Mouse (Mus musculus) G1E-ER4 (cell line): Measurements from ENCODE around the gene Ifna12. TPM values are rescaled to one million over a fixed set of nuclear protein-coding genes. Genes with fewer than 3 reads are reported as not detected.
"Not testable (repeated sequence)": the region's sequence is repeated elsewhere in the genome, so short reads cannot be mapped to it uniquely, and the experiment has no call there.

Experiments
- GATA1 ChIP-seq: IDR thresholded peaks from one replicate; pipeline ENCODE4 v1.8.0; 2012; ENCODE audit warnings: low read length, inconsistent platforms
- polyA plus RNA-seq: library from polyadenylated mRNA; stranded (reverse); fragments of >175 nt; gene quantifications from 2 replicates; pipeline ENCODE4 v1.2.3, GENCODE M21; 2012

Ifna12 gene
- not detected in 2 replicates for polyA plus RNA-seq

DNA sequence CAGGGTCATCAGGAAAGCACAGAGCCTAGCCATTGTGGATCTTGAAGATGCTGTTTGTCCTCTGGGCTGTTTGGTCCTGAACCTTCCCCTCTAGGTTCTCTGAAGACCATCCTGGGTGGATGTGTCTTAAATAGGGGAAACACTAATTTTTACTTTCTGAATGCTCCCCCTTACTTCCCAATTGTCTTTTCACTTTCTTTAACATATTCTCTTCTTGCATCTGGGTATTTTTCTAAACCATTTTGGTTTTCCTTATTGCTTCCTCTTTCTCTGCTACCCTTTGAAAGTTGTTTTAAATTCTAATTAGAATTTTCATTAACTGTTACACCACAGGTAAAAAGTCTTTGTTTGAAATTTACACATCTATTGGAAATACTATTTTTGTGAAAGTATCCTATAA lies at the start of gene Ifna12:
Ifna12 (minus strand) TSS at position 101 of the 400 bp plus-strand sequence.
- no peak for TF ChIP-seq GATA1

DNA sequence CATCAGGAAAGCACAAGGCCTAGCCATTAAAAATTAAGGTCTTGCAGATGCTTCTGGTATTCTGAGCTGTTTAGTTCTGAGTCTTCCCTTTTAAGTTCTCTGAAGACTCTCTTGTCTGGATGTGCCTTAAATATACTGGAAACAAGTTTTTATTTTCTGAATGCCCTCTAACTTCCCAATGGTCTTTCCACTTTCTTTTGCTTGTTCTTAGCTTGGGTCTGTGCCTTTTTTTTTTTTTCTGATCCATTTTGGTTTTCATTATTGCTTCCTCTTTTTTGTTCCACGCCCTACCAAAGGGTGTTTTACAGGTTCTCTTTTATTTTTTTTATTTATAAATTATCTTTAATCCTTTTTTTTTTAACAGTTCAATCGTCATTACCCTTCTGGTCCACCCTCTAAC lies 41.2 kb upstream of the Ifna12 start, which contains the start of gene Ifna13:
Ifna13 (minus strand) TSS at position 101 of the 400 bp plus-strand sequence.
- TF ChIP-seq GATA1, result no peak

DNA sequence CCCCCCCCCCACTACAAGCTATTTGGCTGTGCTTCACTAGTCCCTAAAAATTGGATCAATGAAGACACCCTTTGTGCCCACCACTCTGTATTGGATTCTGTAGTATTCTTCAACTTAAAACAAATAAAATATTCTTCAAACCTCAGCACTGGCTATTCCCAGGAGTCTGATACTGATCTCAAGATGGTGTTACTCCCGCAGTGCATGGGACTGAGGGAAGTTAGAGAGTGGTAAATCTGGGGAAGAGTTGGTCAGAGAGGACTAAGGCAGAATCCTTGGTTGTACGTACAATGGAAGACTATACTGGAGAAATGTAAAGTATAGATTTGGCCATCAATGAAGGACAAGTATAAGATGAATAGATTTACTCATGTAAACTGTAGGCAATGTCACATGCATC lies 39.4 kb upstream of the Ifna12 start:
- no peak for TF ChIP-seq GATA1

DNA sequence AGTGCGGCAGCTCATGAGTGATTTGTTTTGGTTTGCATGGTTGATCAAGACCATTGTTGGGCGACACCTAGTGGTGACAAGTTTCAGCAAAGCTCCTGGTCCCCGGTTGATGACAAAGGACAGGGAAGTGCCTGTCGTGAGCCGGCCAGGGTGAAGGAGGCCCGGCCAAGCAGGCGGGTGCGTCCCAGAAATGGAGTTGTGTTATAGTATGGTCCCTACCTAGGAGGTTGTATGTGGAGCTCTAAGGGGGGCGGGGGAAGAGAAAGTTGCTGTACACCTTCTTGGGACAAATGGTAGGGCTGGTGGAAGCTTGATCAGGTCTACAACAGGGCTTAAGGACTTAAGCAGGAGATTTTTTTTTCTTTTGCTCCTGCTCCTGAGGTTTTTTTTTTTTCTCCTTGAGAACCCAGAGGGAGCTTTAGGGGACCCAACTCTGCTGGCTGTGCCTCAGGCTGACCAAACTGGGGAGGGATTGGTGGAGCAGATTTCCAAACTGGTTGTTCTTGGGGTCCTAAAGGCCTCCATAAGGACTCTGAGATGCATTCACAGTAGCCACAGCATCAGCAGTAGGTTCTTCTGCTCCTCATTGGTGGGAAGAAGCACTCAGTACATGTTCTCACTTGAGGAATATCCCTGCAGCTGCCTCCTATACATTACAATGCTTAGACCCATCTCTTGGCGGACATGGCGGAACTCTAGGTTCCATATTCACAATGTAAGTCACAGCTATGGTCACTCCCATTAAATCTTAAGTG lies 38.1 kb upstream of the Ifna12 start:
- no peak for TF ChIP-seq GATA1

DNA sequence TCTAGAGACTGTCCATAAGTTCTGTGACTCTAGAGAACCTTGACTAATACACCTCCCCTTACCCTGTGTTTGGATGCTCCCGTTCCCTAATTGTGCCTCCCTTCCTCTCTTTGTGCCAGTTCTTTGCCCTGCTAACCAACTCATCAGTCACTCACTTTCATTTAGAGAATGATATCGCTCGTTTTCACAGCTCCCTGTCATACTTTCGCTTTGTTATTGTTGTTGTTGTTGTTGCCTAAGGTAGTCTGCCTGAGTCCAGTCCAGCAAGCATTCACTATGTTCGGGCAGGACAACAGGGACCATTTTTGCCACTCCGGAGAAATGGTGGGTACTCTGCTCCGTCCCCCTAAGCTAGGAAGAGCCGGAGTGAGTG lies 37.5 kb upstream of the Ifna12 start:
- TF ChIP-seq GATA1, result no peak

DNA sequence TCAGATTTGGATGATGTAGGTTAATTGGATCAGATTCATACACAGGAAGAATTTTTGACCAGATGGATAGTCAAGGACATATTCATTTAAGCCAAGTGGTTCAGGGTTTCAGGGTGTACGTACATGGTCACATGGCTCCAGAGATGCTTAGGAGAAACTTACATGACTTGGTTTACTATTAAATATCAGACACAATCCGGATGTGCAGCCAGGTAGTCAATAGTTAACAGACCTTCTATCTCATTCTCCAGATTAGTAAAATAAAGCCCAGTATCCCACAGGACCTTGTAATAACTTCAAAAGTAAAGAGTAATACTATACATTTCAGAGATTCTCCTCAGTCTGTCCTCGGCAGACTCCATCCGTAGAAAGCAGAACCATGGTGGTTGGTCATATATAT lies 31.1 kb upstream of the Ifna12 start, which contains the start of gene C87499:
C87499 (minus strand) TSS at position 101 of the 400 bp plus-strand sequence.
- TF ChIP-seq GATA1, result no peak

DNA sequence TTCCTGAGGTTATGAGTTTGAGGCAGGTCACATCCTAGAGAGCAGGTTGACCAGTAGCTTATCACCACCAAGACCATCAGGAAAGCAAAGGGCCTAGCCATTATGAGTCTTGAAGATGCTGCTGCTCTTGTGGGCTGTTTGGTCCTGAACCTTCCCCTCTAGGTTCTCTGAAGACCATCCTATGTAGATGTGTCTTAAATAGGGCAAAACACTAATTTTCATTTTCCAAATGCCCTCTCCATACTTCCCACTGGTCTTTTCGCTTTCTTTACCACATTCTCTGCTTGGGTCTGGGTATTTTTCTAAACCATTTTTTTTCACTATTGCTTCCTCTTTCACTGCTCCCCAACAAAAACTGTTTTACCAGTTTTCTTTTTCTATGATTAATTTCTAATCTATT lies 10.9 kb downstream of the Ifna12 start, which contains the start of gene Ifna9:
Ifna9 (minus strand) TSS at position 101 of the 400 bp plus-strand sequence.
- no peak for TF ChIP-seq GATA1

DNA sequence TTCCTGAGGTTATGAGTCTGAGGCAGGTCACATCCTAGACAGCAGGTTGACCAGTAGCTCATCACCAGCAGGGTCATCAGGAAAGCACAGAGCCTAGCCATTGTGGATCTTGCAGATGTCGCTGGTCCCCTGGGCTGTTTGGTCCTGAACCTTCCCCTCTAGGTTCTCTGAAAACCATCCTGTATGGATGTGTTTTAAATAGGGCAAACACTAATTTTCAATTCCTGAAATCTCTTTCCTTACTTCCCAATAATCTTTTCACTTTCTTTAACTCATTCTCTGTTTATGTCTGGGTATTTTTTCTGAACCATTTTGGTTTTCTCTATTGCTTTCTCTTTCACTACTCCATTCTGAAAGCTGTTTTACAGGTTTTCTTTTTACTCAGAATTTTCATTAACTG lies 31.5 kb downstream of the Ifna12 start, which contains the start of gene Ifna14:
Ifna14 (minus strand) TSS at position 101 of the 400 bp plus-strand sequence.
- no peak for TF ChIP-seq GATA1

DNA sequence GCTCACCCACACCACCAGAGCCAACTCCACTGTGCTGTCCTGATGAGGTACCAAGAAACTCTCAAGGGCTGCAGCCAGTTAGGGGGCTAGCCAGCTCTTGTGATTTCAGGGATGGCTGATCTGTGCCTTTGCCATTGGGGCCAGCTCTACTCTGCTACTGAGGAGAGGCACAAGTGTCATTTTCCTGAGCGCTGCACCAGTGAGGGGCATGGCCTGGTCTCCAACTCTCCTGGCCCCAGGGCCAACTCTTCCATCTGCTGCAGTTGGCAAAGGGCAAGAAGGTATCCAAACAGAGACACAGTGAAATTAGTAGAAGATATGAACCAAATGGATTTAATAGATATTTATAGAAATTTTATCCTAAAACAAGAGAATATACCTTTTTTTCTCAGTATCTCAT lies 41.4 kb downstream of the Ifna12 start:
- no peak for TF ChIP-seq GATA1

DNA sequence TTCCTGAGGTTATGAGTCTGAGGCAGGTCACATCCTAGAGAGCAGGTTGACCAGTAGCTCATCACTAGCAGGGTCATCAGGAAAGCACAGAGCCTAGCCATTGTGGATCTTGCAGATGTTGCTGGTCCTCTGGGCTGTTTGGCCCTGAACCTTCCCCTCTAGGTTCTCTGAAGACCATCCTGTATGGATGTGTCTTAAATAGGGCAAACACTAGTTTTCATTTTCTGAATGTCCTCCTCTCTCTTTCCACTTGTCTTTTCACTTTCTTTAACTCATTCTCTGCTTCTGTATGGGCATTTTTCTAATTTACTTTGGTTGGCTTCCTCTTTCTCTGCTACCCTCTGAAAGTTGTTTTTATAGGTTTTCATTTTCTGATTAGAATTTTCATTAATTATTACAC lies 45.0 kb downstream of the Ifna12 start, which contains the start of gene Ifna15:
Ifna15 (minus strand) TSS at position 101 of the 400 bp plus-strand sequence.
- TF ChIP-seq GATA1, result not testable (repeated sequence)

Other genes with a start within 250 kb of the Ifna12 start
- gene Hacd4, start 164.4 kb downstream of the Ifna12 start, polyA plus RNA-seq, result not detected in 2 replicates
- gene Ifnb1, start 80.6 kb downstream of the Ifna12 start, polyA plus RNA-seq, result not detected in 2 replicates
- gene Ifna15, start 45.1 kb downstream of the Ifna12 start, polyA plus RNA-seq, result not detected in 2 replicates
- not detected in 2 replicates for gene Ifna14, start 31.6 kb downstream of the Ifna12 start, polyA plus RNA-seq
- gene Ifna9, start 11.0 kb downstream of the Ifna12 start, polyA plus RNA-seq, result not detected in 2 replicates
- not detected in 2 replicates for gene C87499, start 31.0 kb upstream of the Ifna12 start, polyA plus RNA-seq
- not detected in 2 replicates for gene Ifna13, start 41.1 kb upstream of the Ifna12 start, polyA plus RNA-seq
- not detected in 2 replicates for gene Ifna16, start 73.5 kb upstream of the Ifna12 start, polyA plus RNA-seq
- gene Ifna2, start 80.5 kb upstream of the Ifna12 start, polyA plus RNA-seq, result not detected in 2 replicates
- not detected in 2 replicates for gene Ifnab, start 88.0 kb upstream of the Ifna12 start, polyA plus RNA-seq
- not detected in 2 replicates for gene Gm26566, start 118.4 kb upstream of the Ifna12 start, polyA plus RNA-seq
- 6.4 and 7.6 TPM in 2 replicates for gene Klhl9, start 119.1 kb upstream of the Ifna12 start, polyA plus RNA-seq
- not detected in 2 replicates for gene Gm13271, start 151.5 kb upstream of the Ifna12 start, polyA plus RNA-seq
- gene Gm13283, start 156.7 kb upstream of the Ifna12 start, polyA plus RNA-seq, result not detected in 2 replicates
- gene Gm13290, start 170.5 kb upstream of the Ifna12 start, polyA plus RNA-seq, result not detected in 2 replicates
- gene Gm13289, start 173.5 kb upstream of the Ifna12 start, polyA plus RNA-seq, result not detected in 2 replicates
- not detected in 2 replicates for gene Gm13272, start 176.5 kb upstream of the Ifna12 start, polyA plus RNA-seq
- not detected in 2 replicates for gene Ifnz, start 178.8 kb upstream of the Ifna12 start, polyA plus RNA-seq
- not detected in 2 replicates for gene Gm13276, start 182.3 kb upstream of the Ifna12 start, polyA plus RNA-seq
- gene Gm13277, start 185.3 kb upstream of the Ifna12 start, polyA plus RNA-seq, result not detected in 2 replicates
- not detected in 2 replicates for gene Gm13278, start 188.2 kb upstream of the Ifna12 start, polyA plus RNA-seq
- not detected in 2 replicates for gene Gm13275, start 191.1 kb upstream of the Ifna12 start, polyA plus RNA-seq
- not detected in 2 replicates for gene Gm13279, start 194.0 kb upstream of the Ifna12 start, polyA plus RNA-seq
- gene Gm13285, start 196.3 kb upstream of the Ifna12 start, polyA plus RNA-seq, result not detected in 2 replicates
- not detected in 2 replicates for gene Gm13287, start 199.9 kb upstream of the Ifna12 start, polyA plus RNA-seq
- not detected in 2 replicates for gene Gm13288, start 202.2 kb upstream of the Ifna12 start, polyA plus RNA-seq
- gene Ifna7, start 212.9 kb upstream of the Ifna12 start, polyA plus RNA-seq, result not detected in 2 replicates
- not detected in 2 replicates for gene Ifna11, start 216.6 kb upstream of the Ifna12 start, polyA plus RNA-seq
- not detected in 2 replicates for gene Ifna6, start 224.0 kb upstream of the Ifna12 start, polyA plus RNA-seq
- gene Ifna5, start 232.1 kb upstream of the Ifna12 start, polyA plus RNA-seq, result not detected in 2 replicates
- not detected in 2 replicates for gene Ifna4, start 238.5 kb upstream of the Ifna12 start, polyA plus RNA-seq
- gene Ifna1, start 246.7 kb upstream of the Ifna12 start, polyA plus RNA-seq, result not detected in 2 replicates